Mouse (Mus musculus) megakaryocyte, embryonic 14.5 days (primary cell): ENCODE results near the gene Ak5. TPM values are rescaled to one million over a fixed set of nuclear protein-coding genes. Genes with fewer than 3 reads are reported as not detected.

ENCODE experiments used
- H3K27me3 ChIP-seq: replicated peaks from 2 replicates; pipeline ENCODE3; 2012; ENCODE audit warnings: inconsistent platforms
- H3K36me3 ChIP-seq: replicated peaks from 2 replicates; pipeline ENCODE3; 2012; ENCODE audit warnings: low read length, inconsistent platforms, mixed read lengths
- H3K4me1 ChIP-seq: 2 replicates; pipeline ENCODE4 v1.6.1; 2012; ENCODE audit warnings: inconsistent platforms
- H3K4me3 ChIP-seq: replicated peaks from 2 replicates; pipeline ENCODE3; 2012; ENCODE audit warnings: moderate library complexity, mild to moderate bottlenecking, inconsistent platforms
- H3K9me3 ChIP-seq: 2 replicates; pipeline ENCODE4 v1.6.1; 2012; ENCODE audit warnings: inconsistent platforms
- FLI1 ChIP-seq: IDR thresholded peaks from 2 replicates; pipeline ENCODE4 v1.6.1; 2012; ENCODE audit warnings: low read length, inconsistent platforms, mixed read lengths
- GATA1 ChIP-seq: IDR thresholded peaks from 3 replicates; pipeline ENCODE4 v1.6.1; 2012; ENCODE audit warnings: mixed read lengths, low read length, inconsistent platforms, borderline replicate concordance
- polyA plus RNA-seq: library from polyadenylated mRNA; stranded (reverse); fragments of >175 nt; gene quantifications from 2 replicates; pipeline ENCODE4 v1.2.3, GENCODE M21; 2012; ENCODE audit warnings: low replicate concordance; ENCODE audit not compliant: insufficient read depth

Gene Ak5
- polyA plus RNA-seq, 1 experiment: 0.31 TPM

DNA sequence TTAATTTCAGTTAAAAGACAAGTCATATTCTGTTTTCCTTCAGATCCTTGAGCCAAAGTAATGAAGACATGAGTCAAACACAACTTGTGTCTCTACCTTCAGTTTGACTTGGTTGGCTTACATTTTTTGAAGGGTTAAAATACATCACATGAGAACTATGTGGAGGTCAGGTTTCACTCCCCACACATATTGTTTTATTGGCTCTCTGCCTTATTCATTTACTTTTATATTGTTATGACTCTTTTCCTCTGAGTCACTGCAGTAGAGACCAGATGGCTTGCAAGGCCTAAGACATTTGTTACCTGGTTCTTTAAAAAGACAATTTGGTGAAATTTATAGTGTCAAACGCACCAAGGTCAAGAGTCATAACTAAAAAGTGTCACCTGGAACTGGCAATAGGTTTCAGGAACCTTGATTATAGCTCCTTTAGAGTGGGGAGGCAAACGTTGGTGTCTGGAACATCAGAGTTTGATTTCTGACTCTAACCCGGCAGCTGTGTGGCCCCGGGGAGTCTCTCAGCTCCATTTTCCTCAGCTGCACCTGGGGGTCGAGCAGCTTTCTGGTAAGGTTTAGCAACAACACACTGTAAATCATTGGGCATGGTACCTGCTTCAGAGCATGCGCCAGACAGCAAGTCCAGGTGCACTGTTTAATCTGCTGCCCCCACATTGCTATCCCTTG lies 145.4 kb downstream of the Ak5 start:
- Histone ChIP-seq H3K36me3 (no peaks in the 10 kb centered on the region), H3K27me3 (peaks cover 8% of the 10 kb centered on the region), H3K9me3 (peaks cover 18% of the 10 kb centered on the region), H3K4me3 (no peak overlapping the region), H3K4me1 (no peaks in the 10 kb centered on the region)
- TF ChIP-seq FLI1 (no peak), GATA1 (no peak)

- H3K4me1 ChIP-seq: no peaks in the 10 kb centered on the region
- H3K36me3 ChIP-seq: no peaks in the 10 kb centered on the region
- H3K9me3 ChIP-seq: peaks cover 18% of the 10 kb centered on the region
- H3K27me3 ChIP-seq: peaks cover 10% of the 10 kb centered on the region
- TF ChIP-seq FLI1: no peak
- no peak for TF ChIP-seq GATA1
- H3K4me3 ChIP-seq: no peak overlapping the region
These were observed 147.1 kb downstream of the Ak5 start for GRCm38 (mm10) chr3:152521054-152521453.

DNA sequence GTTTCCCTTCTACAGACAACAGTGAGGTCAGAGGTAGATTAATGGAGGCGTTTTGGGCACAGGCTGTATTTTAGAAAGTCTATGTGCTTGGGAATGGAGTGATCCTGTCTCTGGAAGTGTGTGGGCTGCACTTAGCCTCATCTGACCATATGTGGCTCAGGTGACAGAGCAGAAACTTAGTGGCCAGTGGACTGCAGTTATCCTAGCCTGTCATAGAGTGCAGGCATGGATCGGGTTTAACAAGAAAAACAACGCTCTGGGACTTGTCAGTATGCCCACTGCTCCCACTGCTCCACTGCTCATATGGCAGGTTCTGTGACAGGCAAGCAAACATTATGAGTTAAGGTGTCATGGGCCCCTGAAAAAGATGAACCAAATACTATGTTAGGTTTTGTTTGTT lies 148.1 kb downstream of the Ak5 start:
- Histone ChIP-seq H3K4me3 (no peak overlapping the region), H3K4me1 (no peaks in the 10 kb centered on the region), H3K27me3 (peaks cover 16% of the 10 kb centered on the region), H3K9me3 (peaks cover 18% of the 10 kb centered on the region), H3K36me3 (no peaks in the 10 kb centered on the region)
- TF ChIP-seq GATA1 (no peak), FLI1 (no peak)

GRCm38 (mm10) chr3:152519556-152519955 lies 148.6 kb downstream of the Ak5 start:
- peaks cover 14% of the 10 kb centered on the region for H3K9me3 ChIP-seq
- H3K36me3 ChIP-seq: no peaks in the 10 kb centered on the region
- H3K4me3 ChIP-seq: no peak overlapping the region
- TF ChIP-seq GATA1 (no peak), FLI1 (no peak)
- peaks cover 19% of the 10 kb centered on the region for H3K27me3 ChIP-seq
- peaks cover 4% of the 10 kb centered on the region; the same call in 1 of the 2 replicates for H3K4me1 ChIP-seq

DNA sequence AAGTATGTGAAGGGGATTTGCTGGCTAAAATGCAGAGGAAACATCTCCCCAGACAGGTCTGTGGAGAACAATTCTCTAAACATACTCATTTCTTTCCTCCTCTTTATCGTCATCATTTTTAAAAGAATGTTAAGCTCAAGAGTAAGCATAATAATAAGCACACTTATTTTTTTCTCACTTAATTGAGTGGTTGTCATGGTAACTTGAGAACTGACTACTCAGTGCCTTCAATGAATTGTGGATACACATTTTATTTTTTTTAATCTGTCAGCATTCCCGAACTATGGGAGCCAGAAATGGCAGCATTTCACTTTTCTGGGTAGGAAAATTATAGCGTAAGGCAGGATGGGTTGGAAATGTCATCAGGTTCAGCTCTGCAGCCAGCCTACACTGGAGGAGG lies 151.6 kb downstream of the Ak5 start:
- no peak overlapping the region for H3K4me3 ChIP-seq
- H3K27me3 ChIP-seq: peaks cover 25% of the 10 kb centered on the region
- peaks cover 29% of the 10 kb centered on the region for H3K4me1 ChIP-seq
- TF ChIP-seq GATA1 (no peak), FLI1 (no peak)
- H3K36me3 ChIP-seq: no peaks in the 10 kb centered on the region
- no peaks in the 10 kb centered on the region for H3K9me3 ChIP-seq

DNA sequence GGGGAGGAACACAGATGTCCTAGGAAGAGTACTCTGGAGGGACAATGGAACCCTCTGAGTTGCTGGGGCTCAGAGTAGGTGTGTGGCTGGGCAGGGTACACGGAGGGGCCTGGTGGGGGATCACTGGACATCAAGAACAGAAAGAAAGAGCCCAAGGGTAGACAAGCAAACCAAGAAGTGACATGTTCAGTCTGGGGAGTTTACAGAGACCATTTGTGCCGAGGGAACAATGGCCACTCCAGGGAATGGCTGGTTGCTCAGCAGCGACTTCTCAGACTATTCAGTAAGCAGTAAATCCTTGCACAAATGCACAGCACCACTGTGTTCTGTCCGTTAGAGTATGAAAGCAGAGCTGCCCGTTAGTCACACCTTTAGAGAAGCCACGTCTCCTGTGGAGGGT lies 152.2 kb downstream of the Ak5 start:
- H3K4me1 ChIP-seq: peaks cover 30% of the 10 kb centered on the region
- TF ChIP-seq GATA1 (no peak), FLI1 (no peak)
- H3K4me3 ChIP-seq: no peak overlapping the region
- no peaks in the 10 kb centered on the region for H3K36me3 ChIP-seq
- no peaks in the 10 kb centered on the region for H3K9me3 ChIP-seq
- peaks cover 21% of the 10 kb centered on the region for H3K27me3 ChIP-seq

GRCm38 (mm10) chr3:152512517-152512916 lies 155.6 kb downstream of the Ak5 start:
- Histone ChIP-seq H3K4me1 (peaks cover 58% of the 10 kb centered on the region), H3K4me3 (no peak overlapping the region), H3K36me3 (peaks cover 2% of the 10 kb centered on the region), H3K27me3 (peaks cover 24% of the 10 kb centered on the region), H3K9me3 (peaks cover 5% of the 10 kb centered on the region)
- no peak for TF ChIP-seq FLI1
- TF ChIP-seq GATA1: no peak

DNA sequence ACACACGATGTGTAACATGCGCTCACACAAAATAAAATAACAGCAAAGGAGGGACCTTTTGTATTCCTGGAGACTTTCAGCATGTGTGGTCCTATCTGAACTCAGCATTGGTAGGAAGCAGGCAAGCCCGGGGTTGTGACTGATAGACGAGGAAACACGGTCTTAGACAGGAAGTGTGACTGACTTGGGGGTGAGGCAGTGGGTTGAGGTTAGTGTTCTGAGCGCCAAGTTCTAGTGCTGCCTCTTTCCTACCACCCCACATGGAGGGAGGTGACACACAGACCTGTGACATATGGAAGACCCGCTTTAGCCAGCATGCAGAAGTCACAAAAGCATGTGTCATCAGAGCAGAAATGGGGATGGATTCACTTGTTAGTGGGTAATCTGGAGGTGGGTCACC lies 158.9 kb downstream of the Ak5 start:
- peaks cover 2% of the 10 kb centered on the region for H3K36me3 ChIP-seq
- TF ChIP-seq FLI1 (no peak), GATA1 (no peak)

GRCm38 (mm10) chr3:152508419-152508993 lies 159.7 kb downstream of the Ak5 start:
- H3K27me3 ChIP-seq: peaks cover 17% of the 10 kb centered on the region
- H3K9me3 ChIP-seq: peaks cover 5% of the 10 kb centered on the region
- no peak for TF ChIP-seq GATA1
- H3K36me3 ChIP-seq: peaks cover 2% of the 10 kb centered on the region
- peaks cover 46% of the 10 kb centered on the region for H3K4me1 ChIP-seq
- peak overlapping the region; percentile 0 for H3K4me3 ChIP-seq

More for the DNA sequence above, 158.9 kb downstream of the Ak5 start:
- peaks cover 5% of the 10 kb centered on the region for H3K9me3 ChIP-seq
- peaks cover 23% of the 10 kb centered on the region for H3K27me3 ChIP-seq
- H3K4me3 ChIP-seq: peak overlapping the region; percentile 57
- peaks cover 53% of the 10 kb centered on the region for H3K4me1 ChIP-seq

DNA sequence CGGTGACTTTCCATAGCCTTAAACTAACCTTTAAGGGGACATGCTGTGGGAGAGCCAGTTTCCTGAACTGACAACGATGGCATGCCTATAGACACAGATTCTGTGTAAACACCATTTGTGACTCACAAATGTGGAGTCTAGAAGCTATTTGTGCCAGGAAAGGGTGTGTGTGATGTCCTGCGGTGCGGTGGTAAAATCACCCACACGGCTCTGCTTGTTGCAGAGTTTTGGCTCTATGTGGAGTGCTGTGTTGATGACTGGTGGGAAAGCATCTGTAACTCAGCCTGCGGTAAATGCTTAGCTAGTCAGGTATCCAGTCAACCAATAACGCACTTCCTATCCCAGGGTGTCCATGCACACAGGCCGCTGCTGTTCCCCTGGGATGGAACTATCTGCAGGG lies 160.3 kb downstream of the Ak5 start:
- no peak for TF ChIP-seq GATA1
- TF ChIP-seq FLI1: no peak
- H3K27me3 ChIP-seq: peaks cover 17% of the 10 kb centered on the region
- H3K9me3 ChIP-seq: peaks cover 5% of the 10 kb centered on the region
- H3K4me3 ChIP-seq: no peak overlapping the region
- H3K4me1 ChIP-seq: peaks cover 41% of the 10 kb centered on the region
- H3K36me3 ChIP-seq: peaks cover 2% of the 10 kb centered on the region
